In the genomic region with DNA sequence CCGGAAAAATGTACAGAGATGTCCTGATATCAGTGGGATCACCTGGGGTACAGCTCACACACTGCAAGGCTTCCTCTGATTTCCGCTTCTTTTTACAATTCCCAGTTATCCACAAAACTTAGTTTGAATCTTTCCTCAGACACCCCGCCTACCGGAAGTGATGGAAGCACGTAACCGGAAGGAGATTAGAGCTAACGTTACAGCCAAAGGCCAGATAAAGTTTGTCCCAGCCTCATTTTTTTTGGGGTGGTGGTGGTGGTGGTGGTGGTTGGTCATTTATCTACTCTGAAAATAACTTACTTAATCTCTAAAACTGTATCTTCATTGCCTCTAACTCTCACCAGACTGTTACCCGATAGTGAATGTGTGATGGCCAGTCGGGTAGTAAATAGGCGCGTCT, we compare ENCODE assay signal across 13 mouse cellular contexts.
DNase-seq lines count a peak whose midpoint lies in the region; ATAC-seq and TF ChIP-seq lines count a peak whose summit lies in the region.
"Had no signal": no experiment of that assay in that cellular context is flagged by ENCODE, and none has a peak within 500 bp of the region (broad histone marks: within the 10 kb centered on the region; RNA-seq: fewer than 3 reads in every experiment).

No protein-coding gene starts in this region.

- H3K27me3 ChIP-seq in stomach, embryonic 15.5 days (replicated peaks), result no peaks in the 10 kb centered on the region
- no peaks in the 10 kb centered on the region for H3K27me3 ChIP-seq in stomach, postnatal 0 days (ENCODE audit: control insufficient read depth, insufficient read depth, low read length)
- H3K27me3 ChIP-seq in intestine, embryonic 14.5 days (replicated peaks; ENCODE audit: control insufficient read depth, insufficient read depth, low read length), result no peaks in the 10 kb centered on the region
- H3K27me3 ChIP-seq: embryonic facial prominence, embryonic 12.5 days; forebrain, embryonic 12.5 days; limb, embryonic 13.5 days had no signal

- H3K9ac ChIP-seq in stomach, embryonic 15.5 days, result no peak overlapping the region
- no peak overlapping the region for H3K9ac ChIP-seq in stomach, postnatal 0 days (ENCODE audit: low read length)
- no peak overlapping the region for H3K9ac ChIP-seq in intestine, embryonic 14.5 days (ENCODE audit: low read length)
- H3K9ac ChIP-seq: embryonic facial prominence, embryonic 12.5 days; forebrain, embryonic 12.5 days; limb, embryonic 13.5 days had no signal

- H3K4me2 ChIP-seq in stomach, embryonic 15.5 days, result 0 out of 2 replicates have a peak overlapping the region, but pooled peaks have one; percentile 19
- H3K4me2 ChIP-seq in stomach, postnatal 0 days (replicated peaks; ENCODE audit: low read depth), result no peak overlapping the region
- H3K4me2 ChIP-seq in intestine, embryonic 14.5 days (ENCODE audit: low read length), result peak overlapping the region; percentile 25; the same call in 1 of the 2 replicates
- H3K4me2 ChIP-seq: embryonic facial prominence, embryonic 12.5 days; forebrain, embryonic 12.5 days; limb, embryonic 13.5 days had no signal

- H3K4me3 ChIP-seq in stomach, embryonic 15.5 days (replicated peaks), result no peak overlapping the region
- H3K4me3 ChIP-seq in stomach, postnatal 0 days (ENCODE audit: low read depth, low read length), result no peak overlapping the region
- no peak overlapping the region for H3K4me3 ChIP-seq in intestine, embryonic 14.5 days (ENCODE audit: low read depth, low read length)
- H3K4me3 ChIP-seq: embryonic facial prominence, embryonic 12.5 days; forebrain, embryonic 12.5 days; limb, embryonic 13.5 days had no signal

- ATAC-seq in stomach, embryonic 15.5 days (ENCODE audit: insufficient read depth, low FRiP score, low read depth), result no peak
- no peak for ATAC-seq in stomach, postnatal 0 days (ENCODE audit: low FRiP score, low TSS enrichment)
- ATAC-seq in intestine, embryonic 14.5 days (replicated peaks; ENCODE audit: low FRiP score, low TSS enrichment, low read depth), result no peak

- H3K36me3 ChIP-seq in stomach, embryonic 15.5 days, result no peaks in the 10 kb centered on the region
- no peaks in the 10 kb centered on the region for H3K36me3 ChIP-seq in stomach, postnatal 0 days (ENCODE audit: control insufficient read depth, insufficient read depth, low read length)
- no peaks in the 10 kb centered on the region for H3K36me3 ChIP-seq in intestine, embryonic 14.5 days (ENCODE audit: control insufficient read depth, insufficient read depth, low read length)
- H3K36me3 ChIP-seq: embryonic facial prominence, embryonic 12.5 days; forebrain, embryonic 12.5 days; limb, embryonic 13.5 days had no signal

- peak; percentile 90 for DNase-seq in heart, adult 11 months
- DNase-seq in heart, postnatal 25 days (ENCODE audit: low spot score), result no peak
- no peak for DNase-seq in stomach, postnatal 0 days (ENCODE audit: low spot score)
- no peak for DNase-seq in intestine, embryonic 14.5 days (ENCODE audit: low spot score)
- DNase-seq in right cerebral cortex, adult 2 months (ENCODE audit: low spot score in 2 of 2), result no peak
- no peak for DNase-seq in adrenal gland, adult 8-10 months
- no peak for DNase-seq in embryo, embryonic 9.5 days (ENCODE audit: extremely low spot score)
- DNase-seq: cerebellum, adult 9-11 months; kidney, adult 8-10 months had no signal

- TF ChIP-seq CTCF in stomach, postnatal 0 days (IDR thresholded peaks at IDR 0.05; ENCODE audit: low read depth), result no peak

- intact Hi-C loops in heart, postnatal 25 days (cut with DNase I), result no loop called here

- H3K4me1 ChIP-seq in stomach, embryonic 15.5 days, result peaks cover 17% of the 10 kb centered on the region
- no peaks in the 10 kb centered on the region for H3K4me1 ChIP-seq in stomach, postnatal 0 days (replicated peaks; ENCODE audit: control insufficient read depth, insufficient read depth)
- peaks cover 16% of the 10 kb centered on the region for H3K4me1 ChIP-seq in intestine, embryonic 14.5 days (replicated peaks; ENCODE audit: control insufficient read depth, insufficient read depth, low read length)

- WGBS in stomach, embryonic 15.5 days, result 87% methylated on average over 11 of the region's 11 CpGs
- WGBS in stomach, postnatal 0 days, result 90% methylated on average over 11 of the region's 11 CpGs
- WGBS in intestine, embryonic 14.5 days, result 84% methylated on average over 11 of the region's 11 CpGs

- no peak for TF ChIP-seq EP300 in stomach, postnatal 0 days (optimal IDR thresholded peaks at IDR 0.05)

- H3K27ac ChIP-seq in stomach, embryonic 15.5 days, result no peak overlapping the region
- no peak overlapping the region for H3K27ac ChIP-seq in stomach, postnatal 0 days (replicated peaks)
- no peak overlapping the region for H3K27ac ChIP-seq in intestine, embryonic 14.5 days (ENCODE audit: low read depth)
- H3K27ac ChIP-seq: embryonic facial prominence, embryonic 12.5 days; forebrain, embryonic 12.5 days; limb, embryonic 13.5 days had no signal

- no peaks in the 10 kb centered on the region for H3K9me3 ChIP-seq in stomach, embryonic 15.5 days
- H3K9me3 ChIP-seq in stomach, postnatal 0 days (ENCODE audit: control insufficient read depth, low read length), result no peaks in the 10 kb centered on the region
- no peaks in the 10 kb centered on the region for H3K9me3 ChIP-seq in intestine, embryonic 14.5 days (ENCODE audit: control insufficient read depth, low read length)
- H3K9me3 ChIP-seq: embryonic facial prominence, embryonic 12.5 days; forebrain, embryonic 12.5 days; limb, embryonic 13.5 days had no signal
